Mouse (Mus musculus): ENCODE data around the gene Tmem203.
"Not testable (repeated sequence)": the region's sequence is repeated elsewhere in the genome, so short reads cannot be mapped to it uniquely, and the experiment has no call there.

Tmem203 gene

DNA sequence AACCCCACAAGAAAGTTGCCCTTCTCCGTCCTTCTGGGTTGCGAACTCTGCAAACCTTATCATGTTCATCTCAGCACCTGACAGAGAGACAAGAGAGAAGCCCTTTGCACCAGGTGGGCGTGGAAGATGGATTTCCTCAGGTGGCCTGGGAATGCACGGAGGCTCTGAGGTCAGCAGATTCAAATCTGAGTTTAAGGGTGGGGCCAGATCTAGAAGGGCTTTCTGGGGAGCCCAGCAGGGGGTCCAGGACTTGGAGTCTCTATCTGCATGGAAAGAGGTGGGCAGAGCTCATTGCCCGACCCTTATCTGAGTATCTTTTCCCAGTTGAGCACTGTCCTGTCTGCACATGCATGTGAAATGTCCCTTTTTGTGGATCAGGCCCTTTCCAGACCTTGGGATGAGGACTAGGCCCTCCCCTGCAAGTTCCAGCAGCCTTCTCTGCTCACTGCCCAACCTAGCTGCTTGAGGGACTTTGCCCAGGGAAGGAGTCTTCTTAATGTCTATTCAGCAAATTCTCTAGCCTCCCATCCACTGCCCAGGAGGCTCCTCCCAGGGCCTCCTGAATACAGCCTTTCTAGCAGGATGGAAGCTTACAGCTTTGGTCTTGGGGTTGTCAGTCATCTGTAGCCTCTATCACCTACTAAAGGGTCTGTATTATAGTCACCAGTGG lies 20.6 kb upstream of the Tmem203 start:
- DNase-seq = no peak

- no peak for DNase-seq
Observed at GRCm38 (mm10) chr2:25236614-25237013, 18.6 kb upstream of the Tmem203 start, which contains the start of gene Rnf224. Gene Rnf224, minus strand, starts transcription at chr2:25236787.

GRCm38 (mm10) chr2:25237522-25237921 lies 17.7 kb upstream of the Tmem203 start:
- DNase-seq = no peak

GRCm38 (mm10) chr2:25238106-25238505 lies 17.1 kb upstream of the Tmem203 start:
- DNase-seq = no peak

DNA sequence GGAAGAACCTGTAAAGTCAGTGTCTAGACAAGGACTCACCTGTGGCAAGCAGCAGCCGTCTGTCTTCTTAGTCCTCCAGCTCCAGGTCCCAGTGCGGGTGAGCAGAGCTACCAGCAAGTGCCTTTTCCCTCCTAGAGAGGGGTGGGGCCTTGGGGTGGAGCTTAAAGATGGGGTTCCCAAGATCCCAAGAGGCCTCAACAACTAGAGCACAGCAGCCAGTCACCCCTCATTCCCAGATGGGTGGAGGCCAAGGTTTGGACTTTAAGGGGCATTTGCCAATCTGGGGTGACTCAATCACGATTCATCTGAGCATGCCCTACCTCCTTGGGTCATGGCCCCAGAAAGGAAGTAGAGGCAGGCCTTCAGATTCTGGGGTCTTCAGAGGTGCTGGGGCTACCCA lies 15.5 kb upstream of the Tmem203 start:
- DNase-seq = peak; percentile 56

DNA sequence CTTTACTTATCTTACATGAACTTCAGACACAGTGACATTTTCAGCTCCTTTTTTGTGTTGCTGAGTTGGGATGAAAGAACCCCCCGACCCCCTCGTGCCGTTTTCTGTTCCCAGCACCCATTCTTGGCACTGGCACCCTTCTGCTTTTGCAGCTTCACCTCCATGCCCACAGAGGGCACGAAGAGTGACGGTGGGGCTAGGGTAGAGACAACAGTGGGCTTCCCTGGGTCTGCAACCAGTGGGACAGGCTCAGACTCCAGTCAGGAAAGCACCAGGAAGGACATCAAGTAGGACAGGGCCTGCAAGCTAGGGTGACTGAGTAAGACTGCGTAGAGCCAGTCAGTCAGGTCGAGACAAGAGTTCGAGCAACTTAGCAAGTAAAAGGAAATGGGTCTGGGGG lies 14.9 kb upstream of the Tmem203 start:
- peak; percentile 54 for DNase-seq

GRCm38 (mm10) chr2:25240723-25241437 lies 14.4 kb upstream of the Tmem203 start:
- DNase-seq = peak; percentile 78

- DNase-seq = peak; percentile 50
Observed at GRCm38 (mm10) chr2:25241438-25241775, 13.8 kb upstream of the Tmem203 start.

GRCm38 (mm10) chr2:25242101-25242506 lies 13.1 kb upstream of the Tmem203 start, which contains the start of the genes Rnf208 and Cysrt1:
Gene Rnf208, plus strand, starts transcription at chr2:25242255.
Gene Cysrt1, minus strand, starts transcription at chr2:25242452.
- peak; percentile 60 for DNase-seq

DNA sequence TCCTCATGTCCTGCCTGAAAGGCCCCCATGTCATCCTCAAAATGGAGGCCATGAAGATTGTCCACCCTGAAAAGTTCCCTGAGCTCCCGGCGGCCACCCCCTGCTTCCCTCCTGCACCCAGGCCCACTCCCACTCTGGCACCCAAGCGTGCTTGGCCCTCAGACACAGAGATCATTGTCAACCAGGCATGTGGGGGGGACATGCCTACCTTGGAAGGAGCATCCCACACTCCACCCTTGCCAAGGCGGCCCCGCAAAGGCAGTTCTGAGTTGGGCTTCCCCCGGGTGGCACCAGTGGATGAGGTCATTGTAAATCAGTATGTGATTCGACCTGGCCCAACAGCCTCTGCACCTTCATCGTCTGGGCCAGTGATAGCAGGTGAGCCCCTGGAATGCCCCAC lies 11.9 kb upstream of the Tmem203 start:
- peak; percentile 64 for DNase-seq

DNA sequence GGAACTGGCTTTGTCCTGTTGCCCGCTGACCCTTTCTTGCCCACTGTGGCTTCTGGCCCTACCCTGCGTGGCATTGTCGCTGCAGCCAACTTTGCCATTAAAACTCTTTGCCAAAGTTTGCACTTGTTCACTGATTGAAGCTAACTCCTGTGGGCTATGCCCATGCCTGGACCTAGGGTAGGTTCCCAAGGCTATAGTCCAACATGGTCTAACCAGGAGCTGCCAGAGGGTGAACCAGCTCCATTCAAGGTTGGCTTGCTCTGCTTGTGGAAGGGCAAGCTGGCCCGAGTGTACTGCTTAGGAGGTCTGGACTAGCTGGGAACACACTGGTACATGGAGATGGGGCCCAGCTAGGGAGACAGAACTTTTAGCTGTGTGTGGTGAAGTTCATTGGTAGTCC lies 11.1 kb upstream of the Tmem203 start:
- DNase-seq = no peak

GRCm38 (mm10) chr2:25246183-25247072 lies 8.8 kb upstream of the Tmem203 start, which contains the start of gene AL732309.1:
Gene AL732309.1, minus strand, starts transcription at chr2:25246863.
- peak; percentile 77 for DNase-seq

GRCm38 (mm10) chr2:25252331-25252730 lies 2.9 kb upstream of the Tmem203 start:
- no peak for DNase-seq

DNA sequence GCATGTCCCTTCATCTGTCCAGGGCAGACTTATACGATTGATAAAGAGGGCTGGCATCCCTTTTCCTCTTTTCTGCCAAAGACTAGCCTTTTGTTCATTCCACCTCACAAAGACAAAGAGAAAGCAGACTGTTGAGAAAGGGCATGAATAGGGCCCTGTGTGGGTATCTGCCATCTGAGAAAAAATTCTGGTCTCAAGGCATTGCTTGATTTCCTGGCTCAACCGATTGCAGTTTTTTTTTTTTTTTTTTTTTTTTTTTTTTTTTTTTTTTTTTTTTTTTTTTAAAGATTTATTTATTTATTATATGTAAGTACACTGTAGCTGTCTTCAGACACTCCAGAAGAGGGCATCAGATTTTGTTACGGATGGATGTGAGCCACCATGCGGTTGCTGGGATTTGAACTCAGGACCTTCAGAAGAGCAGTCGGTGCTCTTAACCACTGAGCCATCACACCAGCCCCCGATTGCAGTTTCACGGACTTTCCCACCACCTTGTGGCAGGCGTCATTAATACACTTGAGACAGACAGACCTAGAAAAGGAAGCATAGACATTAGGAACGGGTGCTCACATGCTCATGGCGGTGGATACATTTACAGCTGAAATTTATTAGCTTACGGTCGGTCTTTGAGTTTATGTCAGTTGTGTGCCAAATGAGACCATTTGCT lies 1.3 kb downstream of the Tmem203 start:
- DNase-seq = not testable (repeated sequence)

GRCm38 (mm10) chr2:25257250-25257649 lies 2.0 kb downstream of the Tmem203 start:
- DNase-seq = not testable (repeated sequence)

DNA sequence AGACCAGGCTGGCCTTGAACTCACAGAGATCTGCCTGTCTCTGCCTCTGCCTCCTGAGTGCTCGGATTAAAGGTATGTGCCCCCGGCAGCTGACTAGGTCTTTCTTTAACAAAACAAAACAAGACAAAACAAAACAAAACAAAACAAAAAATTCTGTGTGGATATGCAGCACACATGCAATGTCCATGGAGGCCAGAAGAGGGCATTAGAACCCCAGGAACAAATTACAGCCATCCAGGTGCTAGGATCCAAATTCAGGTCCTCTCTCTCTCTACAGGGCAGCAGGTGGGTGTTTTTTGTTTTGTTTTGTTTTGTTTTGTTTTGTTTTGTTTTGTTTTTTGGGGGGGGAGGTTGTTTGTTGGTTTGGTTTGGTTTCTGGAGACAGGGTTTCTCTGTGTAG lies 3.6 kb downstream of the Tmem203 start:
- no peak for DNase-seq

DNA sequence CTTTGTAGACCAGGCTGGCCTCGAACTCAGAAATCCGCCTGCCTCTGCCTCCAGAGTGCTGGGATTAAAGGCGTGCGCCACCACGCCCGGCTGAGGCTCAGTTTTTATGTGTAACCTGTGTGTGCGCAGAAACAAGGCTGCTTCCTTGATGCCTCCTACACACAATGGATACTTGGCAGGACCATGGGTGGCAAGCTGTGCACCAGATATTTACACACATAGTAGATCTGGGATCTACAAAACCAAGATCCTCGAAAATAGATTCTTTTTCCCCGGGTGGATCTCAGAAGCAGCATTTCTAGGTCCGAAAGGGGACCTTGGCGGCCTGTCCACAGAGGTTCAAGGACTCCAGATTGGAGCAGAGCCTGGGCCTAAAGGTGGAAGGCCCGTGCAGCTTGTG lies 6.6 kb downstream of the Tmem203 start:
- no peak for DNase-seq

- peak; percentile 98 for DNase-seq
Observed at GRCm38 (mm10) chr2:25262291-25262767, 7.1 kb downstream of the Tmem203 start, which contains the start of gene Tprn. Gene Tprn, plus strand, starts transcription at chr2:25262618.

DNA sequence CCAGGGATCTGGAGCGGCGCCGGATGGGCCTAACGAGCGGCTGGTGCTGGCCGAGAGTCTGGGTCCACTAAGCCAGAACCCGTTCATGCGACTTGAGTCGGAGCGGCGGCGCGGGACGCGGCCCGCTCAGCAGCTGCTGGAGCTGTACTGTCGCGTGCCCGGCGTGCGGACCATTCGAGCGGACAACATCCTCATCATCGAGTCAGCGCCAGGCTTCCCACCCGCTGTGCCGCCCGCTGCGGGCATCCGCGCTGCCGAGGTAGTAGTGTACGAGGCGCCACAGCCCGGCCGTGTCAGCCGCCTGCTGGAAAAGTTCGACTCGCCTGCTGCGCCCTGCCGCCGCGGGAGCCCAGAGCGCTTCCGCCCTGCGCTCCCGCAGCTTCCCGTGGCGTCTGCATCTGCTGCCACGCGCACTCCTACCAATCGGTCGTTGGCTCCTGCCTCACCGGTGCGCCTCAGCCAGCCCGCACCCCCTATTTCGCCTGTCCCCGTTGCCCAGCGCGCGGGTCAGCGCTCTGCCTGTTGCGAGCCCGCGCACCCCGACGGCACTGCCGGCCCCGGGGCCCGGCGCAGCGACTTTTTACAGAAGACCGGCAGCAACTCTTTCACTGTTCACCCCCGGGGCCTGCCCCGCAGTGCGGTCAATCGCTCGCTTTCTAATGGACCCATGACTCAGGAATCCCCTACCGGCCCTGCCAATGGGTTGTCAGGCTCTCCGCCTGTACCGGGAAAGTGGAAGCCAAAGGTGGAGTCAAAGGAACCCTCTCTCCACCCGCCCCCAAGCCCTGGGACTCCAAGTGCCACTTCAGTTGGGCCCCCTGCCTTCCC lies 7.8 kb downstream of the Tmem203 start:
- peak; percentile 85 for DNase-seq

DNA sequence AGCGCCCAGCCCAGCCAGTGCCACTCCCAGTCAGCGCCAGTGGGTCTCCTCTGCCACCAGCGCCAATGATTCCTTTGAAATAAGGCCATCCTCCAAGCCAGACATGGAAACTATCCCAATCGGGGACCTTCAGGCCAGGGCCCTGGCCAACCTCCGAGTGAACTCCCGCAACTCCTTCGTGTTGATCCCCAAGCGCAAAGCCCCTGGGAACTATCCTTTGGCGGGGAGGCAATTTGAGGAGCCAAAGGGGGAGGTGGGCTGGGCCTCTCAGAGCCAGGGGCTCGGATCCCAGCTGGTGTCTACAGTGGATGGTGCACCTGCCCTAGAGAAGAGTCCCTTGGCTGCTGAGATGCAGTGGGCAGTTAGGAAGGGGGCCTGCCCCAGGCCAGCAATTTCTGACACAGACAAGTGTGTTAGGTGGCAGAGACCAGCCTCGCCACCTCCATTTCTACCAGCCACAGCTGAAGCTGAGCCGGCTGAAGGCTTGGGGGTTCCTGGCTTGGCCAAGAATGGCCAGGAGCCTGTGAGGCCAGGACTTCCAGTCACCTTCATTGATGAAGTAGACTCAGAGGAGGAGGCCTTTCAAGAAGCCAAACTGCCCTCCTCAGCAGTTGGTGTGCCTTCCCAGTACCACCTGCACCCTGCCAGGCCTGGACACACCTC lies 8.5 kb downstream of the Tmem203 start:
- peak; percentile 76 for DNase-seq

GRCm38 (mm10) chr2:25264286-25264660 lies 9.0 kb downstream of the Tmem203 start:
- DNase-seq = peak; percentile 69
